Mouse (Mus musculus) thymus, postnatal 25 days (tissue): ENCODE data around the gene Hdgfl3.

Experiments
- DNase-seq: peaks from one replicate; pipeline ENCODE4 v3.0.0; 2022

Hdgfl3 gene

GRCm38 (mm10) chr7:81885128-81885527, 49.1 kb downstream of the Hdgfl3 start:
- DNase-seq, result no peak

DNA sequence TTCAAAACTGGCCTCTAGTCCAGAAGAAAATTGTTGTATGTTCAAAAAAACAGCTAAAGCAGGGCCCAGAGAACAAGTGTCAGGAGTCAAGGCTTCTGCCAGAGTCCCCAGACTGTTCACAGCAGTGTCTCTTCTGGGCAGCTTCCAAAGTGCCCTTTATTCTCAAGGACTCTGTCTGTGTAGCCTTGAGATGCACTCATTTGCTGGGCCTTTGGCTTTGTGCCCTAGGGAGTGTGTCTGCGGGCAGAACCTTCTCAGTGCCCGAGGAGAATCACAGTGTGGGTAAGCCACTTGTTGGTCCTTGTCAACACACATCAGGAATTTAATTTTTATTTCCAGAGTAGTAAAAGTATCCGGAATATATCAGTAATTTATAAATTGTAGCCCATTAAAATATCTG, 52.7 kb downstream of the Hdgfl3 start:
- DNase-seq, result no peak

DNA sequence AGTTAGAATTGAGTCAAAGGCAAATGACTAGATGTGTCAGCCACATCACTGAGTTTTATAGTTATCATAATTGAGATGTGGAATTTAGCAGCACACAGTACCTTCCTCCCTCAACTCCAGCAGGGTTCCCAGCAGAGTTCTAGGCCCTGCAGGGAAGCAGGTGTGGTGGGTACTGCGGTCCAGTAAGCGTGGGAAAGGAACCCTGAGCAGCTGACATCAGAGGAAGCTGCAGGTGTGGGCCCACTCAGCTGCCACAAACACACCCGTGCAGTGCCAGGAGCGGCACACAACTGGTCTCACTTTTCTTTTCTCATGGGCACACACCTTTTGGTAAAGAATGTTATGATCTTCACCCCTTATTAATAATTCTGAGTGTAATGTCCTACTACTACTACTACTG, 53.5 kb downstream of the Hdgfl3 start:
- peak; percentile 76 for DNase-seq

- no peak for DNase-seq
Measured at GRCm38 (mm10) chr7:81880286-81880685, 54.0 kb downstream of the Hdgfl3 start.

DNA sequence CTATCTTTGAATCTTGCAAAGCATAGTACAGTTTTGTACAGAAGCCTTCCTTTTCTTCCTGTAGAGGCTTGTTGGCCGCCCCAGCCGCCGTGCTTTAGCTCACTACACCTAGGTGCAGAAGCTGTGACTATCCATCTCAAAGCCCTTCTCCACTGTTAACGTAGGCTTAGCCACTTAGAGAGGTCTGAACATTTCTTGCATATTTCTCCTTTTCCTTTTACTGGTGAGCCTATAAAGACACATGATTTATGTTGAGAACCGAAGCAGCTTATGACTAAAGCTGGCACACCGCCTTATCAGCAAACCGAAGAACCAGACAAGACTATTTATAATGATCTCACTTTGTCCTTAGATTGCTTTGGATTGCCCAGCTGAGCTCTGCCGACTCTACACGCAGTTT, 58.9 kb downstream of the Hdgfl3 start:
- no peak for DNase-seq

GRCm38 (mm10) chr7:81874636-81875035, 59.6 kb downstream of the Hdgfl3 start:
- no peak for DNase-seq

GRCm38 (mm10) chr7:81873807-81874206, 60.5 kb downstream of the Hdgfl3 start:
- no peak for DNase-seq

GRCm38 (mm10) chr7:81872493-81873013, 61.7 kb downstream of the Hdgfl3 start:
- no peak for DNase-seq

DNA sequence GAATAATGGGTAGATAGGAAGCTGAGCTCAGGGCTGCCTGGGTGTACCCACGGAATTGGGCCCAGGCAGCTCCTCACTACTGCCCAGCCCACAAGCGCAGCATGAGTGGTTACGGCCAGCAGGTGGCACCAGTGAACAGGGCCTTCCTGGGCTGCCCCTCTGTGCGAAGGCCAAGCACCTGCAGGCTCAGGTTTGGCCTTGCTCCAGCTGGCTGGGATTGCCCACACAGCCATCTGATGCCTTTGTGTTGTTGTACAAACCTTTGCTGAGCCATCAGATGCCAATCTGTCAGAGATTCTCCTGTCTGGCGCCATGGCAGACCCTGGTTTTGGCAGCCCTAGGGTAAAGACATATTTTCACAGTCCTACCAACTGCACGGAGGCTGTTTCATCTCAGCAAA, 66.1 kb downstream of the Hdgfl3 start:
- DNase-seq, result peak; percentile 79

DNA sequence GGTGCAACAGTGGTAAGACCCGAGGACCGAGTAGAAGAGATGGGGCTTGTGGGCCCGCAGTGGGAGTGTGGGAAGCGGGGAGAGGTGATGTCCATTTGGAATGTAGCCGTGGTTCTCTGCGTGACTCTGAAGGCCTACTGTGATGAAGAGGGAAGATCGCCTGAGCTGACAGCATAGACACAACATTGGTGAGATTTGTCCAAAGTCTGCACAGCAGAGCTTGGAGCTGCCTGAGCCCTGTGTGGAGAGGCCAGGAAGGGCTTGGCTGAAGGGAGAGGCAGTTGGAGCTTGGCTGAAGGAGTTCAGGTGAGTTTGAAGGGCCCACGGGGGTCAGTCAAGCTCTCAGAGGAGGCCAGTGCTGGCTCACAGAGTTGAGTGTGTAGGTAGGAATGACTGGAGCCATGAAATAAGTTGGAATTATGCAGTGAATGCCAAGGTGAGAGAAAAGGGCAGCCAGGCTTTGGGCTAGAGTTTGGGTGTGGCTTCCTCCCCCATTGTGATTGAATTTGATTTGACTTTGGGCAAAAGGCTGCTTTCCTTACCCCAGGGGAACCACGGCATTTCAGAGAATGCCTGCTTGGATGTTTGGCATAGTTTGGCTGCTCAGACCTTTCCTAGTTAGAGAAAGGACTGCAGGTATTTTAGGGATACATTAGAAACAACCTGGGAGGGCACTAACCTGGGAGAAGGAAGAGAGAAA, 66.9 kb downstream of the Hdgfl3 start:
- no peak for DNase-seq

- DNase-seq, result no peak
Measured at GRCm38 (mm10) chr7:81865937-81866336, 68.3 kb downstream of the Hdgfl3 start.

- no peak for DNase-seq
Measured at GRCm38 (mm10) chr7:81864552-81864951, 69.7 kb downstream of the Hdgfl3 start.

DNA sequence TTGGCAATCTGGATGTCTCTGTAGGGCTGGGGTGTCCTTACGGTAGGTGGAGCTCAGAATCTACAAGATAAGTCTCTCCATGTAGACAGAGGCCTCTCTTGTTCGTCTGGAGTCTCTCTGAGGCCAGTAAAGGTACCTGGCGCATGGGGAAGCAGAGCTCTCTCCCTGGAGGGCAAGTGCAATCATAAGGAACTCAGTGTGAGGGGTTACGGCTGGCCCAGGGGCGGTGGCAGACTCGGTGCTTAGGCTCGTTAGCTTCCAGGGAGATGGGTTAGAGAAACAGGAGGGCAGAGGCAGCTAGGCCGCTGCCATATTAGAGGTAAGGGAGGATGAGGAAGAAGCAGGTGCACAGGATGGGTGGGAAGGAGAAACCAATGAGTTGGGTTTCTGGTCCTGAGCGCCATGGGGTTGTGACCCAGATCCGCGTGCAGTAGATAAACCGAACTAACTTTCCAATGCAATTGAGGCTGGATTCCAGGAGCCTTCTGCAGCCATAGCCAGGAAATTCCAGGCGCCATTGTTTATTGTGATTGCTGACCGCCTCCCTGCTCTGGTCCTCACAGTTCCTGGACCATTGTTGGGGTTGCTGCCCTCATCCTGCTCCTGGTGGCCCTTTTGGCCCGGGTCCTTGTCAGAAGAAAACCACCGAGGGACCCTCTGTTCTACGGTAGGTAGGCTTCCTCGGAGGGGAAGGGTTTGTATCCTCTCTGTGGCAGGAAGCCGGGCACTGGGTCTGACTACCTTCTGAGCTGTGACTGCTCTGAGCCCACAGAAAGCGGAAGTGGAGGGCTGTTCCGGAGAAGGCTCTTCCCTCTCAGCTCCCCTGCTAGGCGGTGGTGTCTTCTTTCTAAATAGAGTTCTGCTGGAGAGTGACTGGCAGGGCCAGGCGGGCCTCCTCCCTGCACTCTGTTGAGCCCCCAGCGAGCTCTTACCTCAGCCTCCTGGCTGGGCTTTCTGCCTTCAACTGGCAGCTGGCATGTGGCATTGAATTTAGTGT, 71.4 kb downstream of the Hdgfl3 start:
- DNase-seq, result peak; percentile 85

- peak; percentile 30 for DNase-seq
Measured at GRCm38 (mm10) chr7:81861921-81862320, 72.4 kb downstream of the Hdgfl3 start.

DNA sequence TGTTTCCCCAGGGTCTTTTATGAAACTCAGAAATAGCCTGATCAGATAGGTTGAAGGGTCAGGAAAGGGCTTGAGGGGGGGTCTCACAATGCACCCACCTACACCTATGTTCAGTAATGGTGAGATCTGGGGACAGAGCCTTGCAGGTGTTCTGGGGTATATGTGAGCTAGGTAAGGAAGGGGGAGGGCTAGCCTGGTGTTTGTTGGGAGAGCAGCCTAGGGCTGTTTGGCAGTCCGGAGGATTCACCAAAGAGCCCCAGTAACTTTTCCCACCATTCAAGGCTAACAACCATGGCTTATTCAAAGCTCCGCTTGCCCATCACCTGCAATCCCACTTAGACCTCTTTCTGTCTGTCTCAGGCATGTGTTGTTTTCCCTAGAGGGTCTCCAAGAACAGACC, 72.8 kb downstream of the Hdgfl3 start:
- DNase-seq, result peak; percentile 37

DNA sequence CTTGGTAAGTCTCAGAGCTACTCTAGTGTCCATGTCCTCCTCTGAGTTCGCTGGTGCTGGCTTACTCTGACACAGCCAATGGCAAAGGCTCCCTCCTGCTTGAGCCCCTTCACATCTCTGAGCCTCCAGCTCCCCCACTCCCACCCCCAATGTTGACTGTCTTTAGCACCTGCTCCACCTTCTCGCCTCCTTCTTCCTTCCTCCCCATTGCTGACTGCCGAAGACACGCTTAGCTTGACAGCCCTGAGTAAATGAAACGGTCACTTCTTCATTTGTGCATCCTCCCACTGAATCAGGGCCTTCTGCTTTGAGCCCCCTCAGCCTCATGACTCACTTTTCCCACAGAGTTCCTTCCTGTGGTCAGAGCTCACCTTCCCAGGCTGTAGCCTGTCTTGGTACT, 73.3 kb downstream of the Hdgfl3 start:
- peak; percentile 72 for DNase-seq

GRCm38 (mm10) chr7:81860071-81860470, 74.2 kb downstream of the Hdgfl3 start:
- DNase-seq, result peak; percentile 60

- DNase-seq, result peak; percentile 63
Measured at GRCm38 (mm10) chr7:81858968-81859721, 75.1 kb downstream of the Hdgfl3 start, which contains the start of gene Tm6sf1. Tm6sf1 (plus strand) TSS chr7:81859001.

DNA sequence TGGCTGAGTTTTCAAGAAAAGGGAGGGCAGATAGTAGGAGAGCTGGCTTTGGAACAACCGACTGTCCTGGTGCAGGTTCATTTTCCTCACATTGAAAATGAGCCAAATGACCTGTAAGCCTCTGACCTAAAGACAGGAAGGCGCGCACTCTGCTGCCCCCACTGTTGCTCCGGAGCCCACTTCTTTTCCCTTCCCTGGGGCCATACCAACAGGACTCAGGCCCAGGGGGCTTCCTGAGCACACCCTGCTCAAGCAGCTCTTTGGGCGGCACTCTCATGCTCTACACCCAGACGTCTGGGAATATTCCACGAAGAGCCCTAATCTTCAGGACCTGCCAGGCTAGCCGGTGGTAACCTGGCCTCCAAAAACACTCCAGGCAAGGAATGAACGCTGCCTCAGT, 76.0 kb downstream of the Hdgfl3 start:
- DNase-seq, result no peak

DNA sequence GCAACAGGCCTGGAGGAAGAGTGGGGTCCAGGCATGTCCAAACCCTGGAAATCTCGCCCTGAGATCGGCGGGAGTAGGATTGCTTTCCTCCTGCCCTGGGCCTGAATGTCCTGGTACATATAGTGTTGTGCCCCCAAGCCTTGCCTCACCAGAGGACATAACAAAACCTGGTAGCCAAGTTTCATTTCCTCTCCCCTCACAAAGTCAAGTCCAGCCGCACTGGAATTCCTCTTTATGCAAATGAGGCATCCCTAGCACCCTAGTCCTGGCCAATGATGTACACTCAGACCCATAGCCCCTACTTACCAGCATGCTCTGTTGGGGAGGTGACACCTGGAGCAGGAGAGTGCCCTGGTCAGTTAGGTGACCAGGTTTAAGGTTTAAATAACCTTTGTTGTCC, 78.1 kb downstream of the Hdgfl3 start:
- no peak for DNase-seq

- DNase-seq, result no peak
Measured at GRCm38 (mm10) chr7:81855694-81856093, 78.6 kb downstream of the Hdgfl3 start, which contains the start of gene Gm10160. Gm10160 (minus strand) TSS chr7:81855794.

- DNase-seq, result no peak
Measured at GRCm38 (mm10) chr7:81854568-81855307, 79.5 kb downstream of the Hdgfl3 start.
